Mouse (Mus musculus) heart, adult 11 months (tissue): ENCODE measurements around the gene Lysmd1.
"Not testable (repeated sequence)": the region's sequence is repeated elsewhere in the genome, so short reads cannot be mapped to it uniquely, and the experiment has no call there.

Experiments used
- DNase-seq: peaks from one replicate; pipeline ENCODE4 v3.0.0; 2022

Gene Lysmd1

DNA sequence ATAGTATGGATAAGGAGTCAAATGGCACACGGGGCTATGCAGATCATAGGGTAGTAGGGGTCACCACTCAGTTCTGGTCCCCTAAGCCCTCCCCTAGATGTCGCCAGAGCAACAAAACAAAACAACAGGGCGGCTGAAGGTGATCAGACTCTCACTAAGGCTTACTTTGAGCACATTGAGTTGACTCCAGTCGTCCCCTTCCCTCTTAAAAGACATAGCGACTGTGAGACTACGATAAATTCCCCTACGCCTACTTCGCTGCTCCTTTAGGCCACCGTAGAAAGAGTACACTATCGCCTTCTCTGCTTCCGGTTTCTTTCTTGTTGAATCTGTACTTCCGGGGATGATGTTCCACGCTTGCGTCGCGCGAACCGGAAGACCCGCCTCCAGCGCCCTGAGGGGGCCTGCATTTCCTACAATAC lies at the start of gene Lysmd1, which contains the start of gene Scnm1:
TSS of gene Lysmd1 (plus strand) at position 409 of the 422 bp plus-strand sequence.
TSS of gene Scnm1 (minus strand) at position 332 of the 422 bp plus-strand sequence.
- peak; percentile 99 for DNase-seq

DNA sequence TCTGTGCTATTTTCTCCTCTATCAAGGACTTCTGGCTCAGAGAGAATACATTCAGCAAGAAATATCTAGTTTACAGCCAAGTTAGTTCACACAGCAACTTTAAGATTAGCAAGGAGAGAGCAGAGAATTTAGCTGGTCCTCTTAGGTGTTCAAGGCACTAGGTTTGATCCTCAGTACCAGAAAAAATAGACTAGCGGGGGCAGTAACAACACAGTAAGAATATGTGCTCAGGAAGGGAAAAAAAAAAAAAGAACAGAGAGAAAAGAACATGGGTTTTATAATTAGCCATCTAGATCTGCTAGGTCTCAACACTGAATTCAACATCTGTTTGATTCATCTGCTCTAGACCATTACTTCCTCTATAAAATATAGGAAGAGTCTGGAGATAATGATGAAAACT lies 45.8 kb upstream of the Lysmd1 start:
- no peak for DNase-seq

DNA sequence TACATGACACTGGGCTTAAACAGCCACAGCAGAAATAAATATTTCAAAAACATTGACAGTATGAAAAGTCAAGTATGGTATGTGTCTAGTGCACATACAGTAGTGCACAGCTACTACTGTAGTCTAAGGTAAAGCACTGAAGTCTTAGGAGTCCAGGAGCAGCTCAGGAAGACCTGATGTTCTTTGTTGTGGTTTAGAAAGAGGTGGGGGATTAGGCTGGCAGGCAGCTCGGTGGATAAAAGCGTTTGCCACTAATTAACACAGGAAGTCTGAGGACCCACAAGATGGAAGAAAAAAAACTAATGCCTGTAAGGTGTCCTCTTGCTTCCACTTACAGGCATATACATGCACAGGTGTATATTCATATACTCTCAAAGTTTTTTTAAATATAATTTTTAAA lies 33.0 kb upstream of the Lysmd1 start:
- peak; percentile 76 for DNase-seq

- DNase-seq: peak; percentile 75
These were observed 28.8 kb upstream of the Lysmd1 start for GRCm38 (mm10) chr3:95105121-95105520.

- DNase-seq: no peak
These were observed 28.1 kb upstream of the Lysmd1 start for GRCm38 (mm10) chr3:95105586-95106337.

GRCm38 (mm10) chr3:95106338-95107117 lies 27.4 kb upstream of the Lysmd1 start, which contains the start of gene Pip5k1a:
Pip5k1a (minus strand) TSS chr3:95106930.
- DNase-seq: peak; percentile 100

- DNase-seq: not testable (repeated sequence)
These were observed 26.6 kb upstream of the Lysmd1 start for GRCm38 (mm10) chr3:95107308-95107707.

DNA sequence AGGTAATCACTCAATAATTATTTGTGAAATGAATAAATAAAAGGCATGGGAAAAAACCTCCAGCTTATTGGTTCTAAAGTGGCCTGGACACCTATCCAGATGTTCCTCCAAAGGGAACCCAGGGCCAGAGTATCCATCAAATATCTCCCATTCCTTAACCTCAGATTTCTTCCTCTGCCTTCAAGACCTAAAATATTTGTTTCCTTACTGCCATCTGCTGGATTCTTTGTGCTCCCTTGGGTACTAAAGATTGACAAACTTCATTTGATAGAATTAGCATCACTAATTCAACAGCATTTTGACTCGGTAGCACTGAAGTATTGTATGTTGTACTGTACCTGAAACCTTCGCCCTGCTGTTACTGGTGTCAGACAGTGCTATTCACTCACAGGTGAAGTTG lies 26.0 kb upstream of the Lysmd1 start:
- DNase-seq: peak; percentile 49

DNA sequence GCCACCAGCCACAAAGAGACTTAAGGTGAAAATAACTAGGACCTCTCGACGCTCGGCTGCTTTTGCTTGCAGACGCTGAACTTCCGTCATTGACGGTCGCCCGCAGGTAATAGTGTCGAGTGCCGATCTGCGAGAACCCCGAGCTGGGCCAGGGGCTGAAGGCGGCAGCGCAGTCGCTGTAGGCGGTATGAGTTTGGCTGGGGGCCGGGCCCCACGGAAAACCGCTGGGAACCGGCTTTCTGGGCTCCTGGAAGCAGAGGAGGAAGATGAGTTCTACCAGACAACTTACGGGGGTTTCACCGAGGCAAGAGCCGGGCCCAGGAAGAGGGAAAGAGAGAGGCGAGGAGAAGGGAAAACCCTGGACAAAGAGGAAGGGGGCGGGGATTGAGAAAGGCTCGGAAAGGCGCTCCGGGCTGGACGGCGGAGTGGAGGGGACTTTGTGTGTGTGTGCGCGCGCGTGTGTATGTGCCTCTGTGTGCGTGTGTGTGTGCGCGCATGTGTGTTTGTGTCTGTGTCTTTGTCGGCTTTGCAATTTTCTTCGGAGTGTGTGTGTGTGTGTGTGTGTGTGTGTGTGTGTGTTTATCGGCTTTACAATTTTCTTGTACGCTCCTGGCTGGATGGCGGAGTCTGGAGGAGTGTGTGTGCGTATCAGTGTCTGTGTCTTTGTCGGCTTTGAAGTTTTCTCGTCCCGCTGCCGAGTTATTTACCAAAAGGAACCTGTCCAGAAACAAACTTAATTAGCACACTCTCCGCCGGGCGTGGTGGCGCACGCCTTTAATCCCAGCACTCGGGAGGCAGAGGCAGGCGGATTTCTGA lies 22.8 kb upstream of the Lysmd1 start, which contains the start of gene Vps72:
TSS of gene Vps72 (plus strand) at position 112 of the 816 bp plus-strand sequence.
- peak; percentile 99 for DNase-seq

- peak; percentile 87 for DNase-seq
These were observed 21.1 kb upstream of the Lysmd1 start for GRCm38 (mm10) chr3:95112760-95113159.

- DNase-seq: no peak
These were observed 16.1 kb upstream of the Lysmd1 start for GRCm38 (mm10) chr3:95117751-95118150.

DNA sequence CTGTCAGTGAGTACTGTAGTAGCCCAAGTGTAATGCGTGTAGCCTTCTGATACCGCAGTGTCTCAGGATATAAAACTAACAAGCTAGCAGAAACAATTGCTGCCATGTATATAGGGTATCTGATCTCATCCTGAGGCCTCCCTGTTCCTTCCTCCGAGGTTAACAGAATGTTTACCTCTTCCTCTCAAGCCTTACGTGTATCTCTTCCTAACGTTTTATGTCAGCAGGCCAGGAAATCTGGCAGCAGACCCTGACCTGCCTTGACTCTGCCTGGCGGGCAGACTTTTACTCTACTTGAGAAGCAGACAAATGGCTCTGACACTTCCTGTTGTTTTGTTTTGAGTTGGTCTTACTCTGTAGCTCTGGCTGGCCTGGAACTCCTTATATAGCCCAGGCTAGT lies 12.3 kb upstream of the Lysmd1 start:
- peak; percentile 88 for DNase-seq

- DNase-seq: peak; percentile 91
These were observed 9.6 kb upstream of the Lysmd1 start, which contains the start of gene Tmod4 for GRCm38 (mm10) chr3:95124246-95124645. Tmod4 (plus strand) TSS chr3:95124476.

DNA sequence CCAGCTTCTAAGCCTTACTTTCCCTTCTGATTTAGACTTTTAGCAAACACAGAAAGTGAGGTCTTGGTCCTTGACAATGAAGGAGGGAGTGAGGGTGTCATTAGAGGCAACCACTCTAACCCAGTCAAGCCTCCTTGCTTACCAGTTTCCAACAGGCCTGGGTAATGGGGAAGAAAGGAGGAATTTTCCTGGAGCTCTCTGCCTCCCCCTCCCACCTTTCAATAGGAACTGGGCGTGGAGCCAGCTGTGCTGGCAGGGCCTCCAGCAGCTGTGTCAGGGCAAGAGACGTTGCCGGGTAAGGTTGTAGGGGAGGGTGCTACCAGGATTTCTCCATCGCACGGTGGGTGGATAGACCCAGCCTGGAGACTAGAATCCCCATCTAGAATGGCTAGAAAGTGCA lies 8.9 kb upstream of the Lysmd1 start:
- peak; percentile 94 for DNase-seq

DNA sequence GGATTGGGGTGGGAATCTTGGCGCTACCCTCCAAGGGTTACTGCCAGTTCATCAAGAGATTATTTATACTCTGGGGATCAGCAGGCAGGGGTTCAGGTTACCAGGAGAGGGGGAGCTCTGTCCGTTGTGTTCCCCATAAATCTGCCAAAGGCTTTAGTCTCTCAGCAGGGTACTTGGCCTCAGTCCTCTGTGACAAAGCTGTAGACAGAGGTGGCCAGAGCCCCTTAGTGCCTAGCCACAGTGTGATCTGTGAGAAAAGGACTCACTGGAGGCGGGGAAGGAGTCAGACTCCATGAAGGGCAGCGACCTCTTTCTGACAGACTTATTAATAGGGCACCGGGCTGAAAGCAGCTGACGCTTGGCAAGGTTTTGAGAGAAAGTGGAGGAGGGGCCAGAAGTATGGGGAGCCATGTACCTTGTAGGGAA lies 4.6 kb upstream of the Lysmd1 start:
- DNase-seq: peak; percentile 96

DNA sequence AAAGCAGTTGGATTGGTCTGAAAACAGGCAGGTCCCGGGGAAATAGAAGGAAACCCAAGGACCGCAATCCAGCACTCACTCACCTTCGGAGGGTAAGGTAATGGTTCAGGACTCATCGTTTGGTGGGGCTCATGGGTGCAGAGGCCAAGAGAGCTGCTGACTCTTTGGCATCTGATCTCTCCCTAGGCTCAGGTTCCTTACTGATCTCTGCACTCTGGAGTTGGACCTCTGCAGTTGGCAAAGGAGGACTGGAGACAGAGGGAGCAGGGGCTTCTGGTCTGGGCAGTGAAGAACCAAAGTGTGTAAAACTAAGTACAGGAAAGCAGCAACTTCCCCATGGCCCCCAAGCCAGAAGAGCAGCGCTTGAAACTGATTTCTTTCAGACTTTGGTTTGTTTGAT lies 3.8 kb upstream of the Lysmd1 start:
- DNase-seq: no peak

DNA sequence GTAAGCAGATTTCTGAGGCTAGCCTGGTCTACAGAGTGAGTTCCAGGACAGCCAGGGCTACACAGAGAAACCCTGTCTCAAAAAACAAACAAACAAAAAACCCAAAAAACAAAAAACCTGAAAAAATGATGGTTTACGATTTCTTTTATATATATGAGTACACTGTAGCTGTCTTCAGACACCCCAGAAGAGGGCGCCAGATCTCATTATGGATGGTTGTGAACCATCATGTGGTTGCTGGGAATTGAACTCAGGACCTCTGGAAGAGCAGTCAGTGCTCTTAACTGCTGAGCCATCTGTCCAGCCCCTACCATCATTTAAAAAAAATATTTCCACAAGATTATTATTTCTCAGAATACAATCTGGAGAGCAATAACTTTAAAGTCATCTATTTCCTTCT lies 1.5 kb upstream of the Lysmd1 start:
- not testable (repeated sequence) for DNase-seq

DNA sequence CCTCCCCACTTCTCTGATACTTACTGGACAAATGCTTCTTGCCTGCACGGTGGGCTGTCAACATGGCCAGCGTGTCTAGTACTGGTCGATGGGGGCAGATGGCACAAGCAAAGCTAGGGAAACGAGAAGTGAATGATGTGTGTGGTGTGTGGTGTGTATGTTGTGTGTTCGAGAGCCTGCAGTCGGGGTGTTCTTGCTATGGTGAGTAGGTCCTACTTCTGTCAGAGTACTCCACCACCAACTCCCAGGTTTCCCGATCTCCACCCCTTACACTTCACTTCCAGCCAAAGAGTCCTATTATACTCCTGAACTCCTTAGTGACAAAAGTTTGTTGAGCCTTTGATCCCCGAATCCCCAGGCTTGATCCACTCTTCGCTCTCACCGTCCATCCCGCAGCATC lies 712 bp upstream of the Lysmd1 start:
- DNase-seq: peak; percentile 90

- DNase-seq: not testable (repeated sequence)
These were observed 245 bp downstream of the Lysmd1 start for GRCm38 (mm10) chr3:95134133-95134532.

- peak; percentile 97 for DNase-seq
These were observed 1.1 kb downstream of the Lysmd1 start for GRCm38 (mm10) chr3:95135023-95135422.

DNA sequence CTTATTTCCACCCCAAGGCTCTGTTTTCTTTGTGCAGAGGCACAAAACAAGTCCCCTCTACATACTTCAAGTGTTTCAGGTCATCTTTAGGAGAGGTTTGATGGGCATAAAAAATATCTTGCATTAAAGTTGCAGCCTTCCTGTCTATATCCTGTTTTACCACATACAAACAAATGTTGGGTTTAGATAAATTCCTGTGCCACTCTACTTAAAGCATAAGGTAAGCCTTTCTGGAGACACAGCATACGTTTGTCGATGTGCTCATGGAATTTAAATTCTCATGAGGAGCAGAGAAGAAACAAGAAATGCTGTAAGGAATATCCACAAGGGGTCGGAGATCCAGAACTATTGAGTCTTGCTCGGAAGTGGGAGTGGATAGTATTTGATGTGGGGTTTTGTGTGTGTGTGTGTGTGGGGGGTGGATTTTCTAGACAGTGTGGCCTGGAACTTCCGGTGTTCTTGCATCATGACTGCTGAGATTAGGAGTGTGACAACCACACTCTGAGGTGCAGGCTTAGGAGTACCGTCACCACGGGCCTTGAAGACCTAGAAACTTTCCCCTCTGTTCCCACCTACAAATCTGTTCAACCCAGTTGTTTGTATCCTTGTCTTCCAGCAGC lies 1.7 kb downstream of the Lysmd1 start:
- DNase-seq: peak; percentile 92

GRCm38 (mm10) chr3:95136336-95136735 lies 2.4 kb downstream of the Lysmd1 start:
- peak; percentile 86 for DNase-seq
